Mouse (Mus musculus) limb, embryonic 12.5 days (tissue): Measurements from ENCODE around the gene Atp1a1. TPM values are rescaled to one million over a fixed set of nuclear protein-coding genes. Genes with fewer than 3 reads are reported as not detected.

Experiments
- ATAC-seq: fragments of 200-750 bp; cut with Nextera tagmentation; 2 replicates; pipeline ENCODE4 v1.8.0; 2017; ENCODE audit warnings: low read depth, moderate TSS enrichment; ENCODE audit not compliant: insufficient number of reproducible peaks, insufficient read depth, low FRiP score, low TSS enrichment
- H3K27ac ChIP-seq: fragments of 300-500 bp; sonication (generic); 2 replicates; pipeline ENCODE4 v1.5.1; 2016; ENCODE audit warnings: mild to moderate bottlenecking, moderate library complexity
- H3K27me3 ChIP-seq: fragments of 300-500 bp; sonication (generic); 2 replicates; pipeline ENCODE4 v1.6.1; 2016; ENCODE audit warnings: mild to moderate bottlenecking, moderate library complexity
- H3K36me3 ChIP-seq: fragments of 300-500 bp; sonication (generic); 2 replicates; pipeline ENCODE4 v1.6.1; 2016; ENCODE audit warnings: mild to moderate bottlenecking, moderate library complexity
- H3K4me1 ChIP-seq: fragments of 300-500 bp; sonication (generic); replicated peaks from 2 replicates; pipeline ENCODE4 v1.6.1; 2016
- H3K4me2 ChIP-seq: fragments of 300-500 bp; sonication (generic); 2 replicates; pipeline ENCODE4 v1.6.1; 2016; ENCODE audit warnings: mild to moderate bottlenecking, moderate library complexity
- H3K4me3 ChIP-seq: fragments of 300-500 bp; sonication (generic); replicated peaks from 2 replicates; pipeline ENCODE4 v1.5.1; 2016; ENCODE audit warnings: mild to moderate bottlenecking
- H3K9ac ChIP-seq: fragments of 300-500 bp; sonication (generic); replicated peaks from 2 replicates; pipeline ENCODE4 v1.6.1; 2016; ENCODE audit warnings: mild to moderate bottlenecking, moderate library complexity
- H3K9me3 ChIP-seq: fragments of 300-500 bp; sonication (generic); 2 replicates; pipeline ENCODE4 v1.6.1; 2016; ENCODE audit warnings: mild to moderate bottlenecking, moderate library complexity
- WGBS: fragments of 180-500 bp; shearing (Covaris S2); methylation state at CpG from one replicate; pipeline ENCODE4 v1.1.7; 2016; 5-methylcytosine and 5-hydroxymethylcytosine counted together
- polyA plus RNA-seq: library from polyadenylated mRNA; unstranded; fragments of >200 nt; fragmentation: Nextera tagmentation; extraction: Ambion mirVana; gene quantifications from 2 replicates; pipeline ENCODE4 v1.2.1, GENCODE M21; 2016

The Atp1a1 gene
- polyA plus RNA-seq, 1 experiment from 2014 or later = 67.6 TPM

GRCm38 (mm10) chr3:101611012-101611812 lies 6.7 kb upstream of the Atp1a1 start:
- H3K4me2 ChIP-seq = peak overlapping the region; percentile 27
- 46% methylated on average over 8 of the region's 8 CpGs for WGBS
- H3K27me3 ChIP-seq = no peaks in the 10 kb centered on the region
- H3K27ac ChIP-seq = peak overlapping the region; percentile 87
- peaks cover 21% of the 10 kb centered on the region for H3K4me1 ChIP-seq
- no peak overlapping the region for H3K4me3 ChIP-seq
- no peaks in the 10 kb centered on the region for H3K9me3 ChIP-seq
- H3K9ac ChIP-seq = no peak overlapping the region
- H3K36me3 ChIP-seq = no peaks in the 10 kb centered on the region
- peak; percentile 79; the same call in 1 of the 2 replicates for ATAC-seq

DNA sequence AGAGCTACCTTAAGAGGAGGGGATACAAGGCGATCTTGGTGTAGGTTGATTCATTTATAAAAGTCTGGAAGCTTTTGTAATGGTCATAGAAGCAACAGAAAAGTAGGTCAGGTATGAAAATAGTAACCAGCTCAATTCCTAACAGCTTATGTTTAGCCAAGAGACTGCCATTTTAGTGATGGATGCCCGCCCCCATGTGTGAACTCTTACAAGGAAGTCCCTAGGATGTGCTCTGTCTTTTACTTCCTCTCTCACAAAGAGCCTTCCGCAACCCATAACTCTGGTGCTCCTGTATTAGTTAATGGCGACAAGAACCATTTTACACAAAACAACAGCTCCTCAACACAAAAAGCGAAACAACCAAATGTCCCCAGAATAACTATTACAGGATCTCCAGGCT lies 4.8 kb upstream of the Atp1a1 start:
- no peak overlapping the region for H3K9ac ChIP-seq
- no peak overlapping the region for H3K4me3 ChIP-seq
- no peaks in the 10 kb centered on the region for H3K27me3 ChIP-seq
- H3K4me1 ChIP-seq = peaks cover 27% of the 10 kb centered on the region
- no peak for ATAC-seq
- 90% methylated on average over 5 of the region's 5 CpGs for WGBS
- no peaks in the 10 kb centered on the region for H3K9me3 ChIP-seq
- H3K4me2 ChIP-seq = no peak overlapping the region
- H3K27ac ChIP-seq = no peak overlapping the region
- no peaks in the 10 kb centered on the region for H3K36me3 ChIP-seq

GRCm38 (mm10) chr3:101606861-101607455 lies 2.5 kb upstream of the Atp1a1 start:
- peaks cover 34% of the 10 kb centered on the region for H3K4me1 ChIP-seq
- no peak for ATAC-seq
- no peak overlapping the region for H3K27ac ChIP-seq
- H3K27me3 ChIP-seq = no peaks in the 10 kb centered on the region
- H3K36me3 ChIP-seq = no peaks in the 10 kb centered on the region
- no peaks in the 10 kb centered on the region for H3K9me3 ChIP-seq
- H3K4me2 ChIP-seq = no peak overlapping the region
- no peak overlapping the region for H3K9ac ChIP-seq
- no peak overlapping the region for H3K4me3 ChIP-seq
- WGBS = 82% methylated on average over 7 of the region's 7 CpGs

GRCm38 (mm10) chr3:101605721-101606120 lies 1.2 kb upstream of the Atp1a1 start:
- H3K9ac ChIP-seq = no peak overlapping the region
- H3K36me3 ChIP-seq = no peaks in the 10 kb centered on the region
- H3K4me1 ChIP-seq = peaks cover 34% of the 10 kb centered on the region
- H3K9me3 ChIP-seq = no peaks in the 10 kb centered on the region
- 42% methylated on average over 2 of the region's 2 CpGs for WGBS
- H3K4me2 ChIP-seq = peak overlapping the region; percentile 78; the same call in 1 of the 2 replicates
- no peak overlapping the region for H3K27ac ChIP-seq
- no peaks in the 10 kb centered on the region for H3K27me3 ChIP-seq
- no peak for ATAC-seq
- H3K4me3 ChIP-seq = no peak overlapping the region

- Histone ChIP-seq H3K4me1 (peaks cover 38% of the 10 kb centered on the region), H3K27ac (peak overlapping the region; percentile 96; the same call in 1 of the 2 replicates), H3K4me2 (peak overlapping the region; percentile 78), H3K9ac (0 out of 2 replicates have a peak overlapping the region, but pooled peaks have one; percentile 96), H3K27me3 (no peaks in the 10 kb centered on the region), H3K9me3 (no peaks in the 10 kb centered on the region), H3K4me3 (peak overlapping the region; percentile 87), H3K36me3 (no peaks in the 10 kb centered on the region)
- WGBS = 16% methylated on average over 5 of the region's 5 CpGs
- ATAC-seq = no peak
These were observed 807 bp upstream of the Atp1a1 start for GRCm38 (mm10) chr3:101605291-101605690.

GRCm38 (mm10) chr3:101603661-101604549 lies 579 bp downstream of the Atp1a1 start:
- peak overlapping the region; percentile 96 for H3K9ac ChIP-seq
- ATAC-seq = peak; percentile 63
- no peaks in the 10 kb centered on the region for H3K36me3 ChIP-seq
- peak overlapping the region; percentile 78 for H3K4me2 ChIP-seq
- no peaks in the 10 kb centered on the region for H3K9me3 ChIP-seq
- H3K4me1 ChIP-seq = peaks cover 52% of the 10 kb centered on the region
- peak overlapping the region; percentile 87 for H3K4me3 ChIP-seq
- H3K27ac ChIP-seq = peak overlapping the region; percentile 96
- no peaks in the 10 kb centered on the region for H3K27me3 ChIP-seq
- 1% methylated on average over 68 of the region's 68 CpGs for WGBS

DNA sequence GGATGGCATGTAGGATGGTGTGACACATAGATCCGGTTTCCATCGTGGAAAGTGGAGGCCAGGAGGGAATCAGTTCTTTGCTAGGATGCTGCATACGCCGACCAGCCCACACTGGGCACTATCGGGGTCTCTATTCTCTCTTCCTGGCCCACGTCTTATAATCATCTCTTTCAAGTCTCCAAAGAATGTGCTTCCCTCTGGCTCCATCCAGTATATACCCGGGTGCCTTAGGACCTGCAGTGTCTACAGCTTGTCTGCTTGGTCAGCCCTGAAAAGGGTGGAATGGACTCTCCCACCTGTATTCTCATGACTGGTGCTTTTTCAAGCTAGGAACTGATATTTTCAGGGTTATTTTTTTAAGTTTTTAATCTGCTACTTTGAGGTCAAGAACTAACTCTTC lies 1.3 kb downstream of the Atp1a1 start:
- H3K36me3 ChIP-seq = no peaks in the 10 kb centered on the region
- H3K27me3 ChIP-seq = no peaks in the 10 kb centered on the region
- peaks cover 59% of the 10 kb centered on the region for H3K4me1 ChIP-seq
- H3K27ac ChIP-seq = 0 out of 2 replicates have a peak overlapping the region, but pooled peaks have one; percentile 96
- H3K4me2 ChIP-seq = peak overlapping the region; percentile 78
- no peaks in the 10 kb centered on the region for H3K9me3 ChIP-seq
- H3K4me3 ChIP-seq = peak overlapping the region; percentile 87
- 43% methylated on average over 7 of the region's 7 CpGs for WGBS
- H3K9ac ChIP-seq = peak overlapping the region; percentile 96
- ATAC-seq = no peak

DNA sequence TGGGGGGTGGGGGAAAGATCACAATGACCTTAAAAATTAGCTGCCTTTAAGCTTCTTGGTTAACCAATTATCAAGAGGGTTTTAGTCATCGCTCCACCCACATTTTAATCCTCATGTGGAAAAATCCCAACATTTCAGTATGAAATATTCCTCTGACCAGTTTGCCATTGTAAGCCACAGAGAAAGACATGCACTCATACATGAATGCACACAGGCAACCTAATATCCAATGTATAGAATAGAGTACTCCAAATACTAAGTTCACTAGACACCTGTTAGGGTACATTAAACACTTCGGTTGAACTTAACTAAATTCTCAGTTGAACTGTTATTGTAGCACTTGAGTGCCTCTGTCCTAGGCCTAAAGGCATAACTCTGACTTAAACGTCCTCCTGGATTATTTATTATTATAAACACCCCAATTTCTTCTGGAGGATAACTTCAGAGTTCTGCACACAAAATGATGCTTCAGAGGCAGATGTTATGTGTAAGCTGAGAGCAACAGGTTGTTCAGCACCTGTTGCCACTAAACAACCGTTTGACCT lies 1.9 kb downstream of the Atp1a1 start:
- no peak for ATAC-seq
- Histone ChIP-seq H3K4me3 (peak overlapping the region; percentile 87), H3K27ac (no peak overlapping the region), H3K9me3 (no peaks in the 10 kb centered on the region), H3K27me3 (no peaks in the 10 kb centered on the region), H3K36me3 (no peaks in the 10 kb centered on the region), H3K4me2 (peak overlapping the region; percentile 78), H3K9ac (no peak overlapping the region), H3K4me1 (peaks cover 65% of the 10 kb centered on the region)
- WGBS = 63% methylated on average over 4 of the region's 4 CpGs

DNA sequence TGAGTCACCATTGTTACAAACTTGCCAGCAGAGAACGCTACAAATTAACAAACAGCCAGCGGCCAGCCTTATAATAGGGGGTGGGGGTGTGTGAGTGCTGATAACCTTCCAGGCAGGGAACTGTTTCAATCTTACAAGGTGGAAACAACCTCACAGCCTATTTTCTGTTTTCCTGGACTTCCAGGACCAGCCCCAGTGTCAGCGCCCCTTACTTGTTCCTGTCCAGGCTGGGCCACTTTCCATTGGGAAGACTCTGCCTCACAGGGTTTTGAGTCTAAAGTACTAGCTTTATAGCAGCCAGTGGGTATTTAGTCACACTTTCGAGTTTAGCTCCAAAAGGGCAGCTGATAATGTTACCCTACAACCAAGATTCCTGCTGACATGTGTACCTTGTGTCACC lies 2.8 kb downstream of the Atp1a1 start:
- Histone ChIP-seq H3K4me2 (peak overlapping the region; percentile 78), H3K4me1 (peaks cover 72% of the 10 kb centered on the region), H3K27ac (no peak overlapping the region), H3K36me3 (no peaks in the 10 kb centered on the region), H3K9me3 (no peaks in the 10 kb centered on the region), H3K9ac (no peak overlapping the region), H3K27me3 (no peaks in the 10 kb centered on the region), H3K4me3 (0 out of 2 replicates have a peak overlapping the region, but pooled peaks have one; percentile 6)
- 45% methylated on average over 4 of the region's 4 CpGs for WGBS
- ATAC-seq = no peak

- H3K27me3 ChIP-seq = no peaks in the 10 kb centered on the region
- peak overlapping the region; percentile 23; the same call in 1 of the 2 replicates for H3K27ac ChIP-seq
- H3K9me3 ChIP-seq = no peaks in the 10 kb centered on the region
- no peak overlapping the region for H3K9ac ChIP-seq
- peak overlapping the region; percentile 78 for H3K4me2 ChIP-seq
- no peaks in the 10 kb centered on the region for H3K36me3 ChIP-seq
- WGBS = 56% methylated on average over 8 of the region's 8 CpGs
- ATAC-seq = no peak
- peaks cover 79% of the 10 kb centered on the region for H3K4me1 ChIP-seq
- H3K4me3 ChIP-seq = no peak overlapping the region
These were observed 3.4 kb downstream of the Atp1a1 start for GRCm38 (mm10) chr3:101601003-101601525.
